Mouse (Mus musculus): ENCODE measurements around the gene Ntn4.

Ntn4 gene

DNA sequence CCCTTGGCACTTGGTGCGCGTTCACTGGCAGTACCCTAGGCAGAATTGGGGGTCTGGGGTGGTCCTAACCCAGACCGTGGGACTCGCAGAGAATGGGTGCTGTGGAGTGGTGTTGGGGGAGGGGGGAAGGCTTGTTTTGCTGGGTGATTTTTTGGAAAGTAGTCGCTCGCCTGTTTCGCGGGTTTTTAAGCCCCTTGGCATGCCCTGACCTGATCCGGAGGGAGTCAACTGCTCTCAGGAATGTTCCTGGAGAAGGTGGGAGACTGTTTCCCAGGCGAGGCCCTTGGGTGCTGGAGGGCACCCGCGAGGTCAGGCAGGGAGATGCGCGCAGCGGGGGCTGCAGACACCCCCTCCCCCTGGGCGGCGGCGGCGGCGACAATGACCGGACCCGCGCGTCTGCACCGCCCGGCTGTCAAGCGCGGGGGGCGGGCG, at the start of gene Ntn4:
Gene Ntn4 (plus strand): TSS at position 161 of the 432 bp plus-strand sequence.
- no peak for DNase-seq

DNA sequence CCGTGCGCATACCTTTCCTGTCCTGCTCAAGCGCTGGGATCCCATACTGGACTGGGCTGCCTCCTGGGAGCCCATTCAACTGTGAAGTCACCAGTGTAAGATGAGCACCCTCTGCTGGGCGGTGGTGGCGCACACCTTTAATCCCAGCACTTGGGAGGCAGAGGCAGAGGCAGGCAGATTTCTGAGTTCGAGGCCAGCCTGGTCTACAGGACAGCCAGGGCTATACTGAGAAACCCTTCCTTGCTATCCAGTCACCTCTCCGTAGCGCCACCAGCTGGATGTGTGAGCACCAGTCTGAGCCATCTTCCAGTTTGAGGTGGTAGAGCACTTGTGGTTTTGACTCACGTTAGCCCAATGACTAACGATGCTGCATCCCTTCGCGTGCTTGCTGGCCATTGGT, 48.0 kb upstream of the Ntn4 start:
- peak; percentile 19 to 29 for DNase-seq

DNA sequence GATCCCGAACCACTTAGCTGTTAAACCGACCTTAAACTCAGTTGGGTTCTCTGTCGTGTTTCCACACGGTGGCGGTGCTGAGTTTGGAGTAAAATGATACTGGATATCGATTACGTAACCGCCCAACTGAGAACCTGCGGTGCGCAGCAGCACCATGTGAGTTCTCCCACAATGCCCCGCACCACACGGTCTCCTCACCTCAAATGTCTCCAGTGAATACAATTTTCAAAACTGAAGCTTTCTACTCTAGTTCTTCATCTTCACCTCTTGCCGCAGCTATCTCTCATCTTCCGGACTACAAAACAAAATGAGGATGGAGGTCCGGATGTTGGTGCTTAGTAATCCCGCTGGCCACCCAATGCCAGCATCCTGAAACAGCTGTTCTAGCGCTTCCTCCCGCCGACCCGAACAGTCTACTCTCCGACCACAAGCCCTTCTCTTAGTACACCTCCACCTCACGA, 46.4 kb upstream of the Ntn4 start:
- peak; percentile 91 to 93 for DNase-seq

DNA sequence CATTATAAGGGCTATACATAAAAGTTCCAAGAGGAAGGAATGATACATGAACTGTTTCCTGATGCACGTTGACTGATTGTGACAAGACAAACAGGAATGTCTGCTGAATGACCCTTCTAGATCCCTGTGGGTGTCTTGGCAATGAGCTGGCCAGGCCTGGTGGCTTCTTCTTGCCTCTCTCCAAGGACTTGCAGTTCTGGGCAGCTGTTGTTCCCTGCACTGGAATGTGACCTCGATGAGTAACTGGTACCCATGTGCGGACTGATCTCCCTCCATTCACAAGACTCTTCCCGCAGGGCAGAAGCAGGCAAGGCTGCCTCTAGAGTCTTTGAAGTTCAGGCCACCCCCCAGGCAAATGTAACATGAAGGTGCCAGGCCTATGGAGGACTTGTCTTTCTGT, 44.6 kb upstream of the Ntn4 start:
- DNase-seq: no peak

DNA sequence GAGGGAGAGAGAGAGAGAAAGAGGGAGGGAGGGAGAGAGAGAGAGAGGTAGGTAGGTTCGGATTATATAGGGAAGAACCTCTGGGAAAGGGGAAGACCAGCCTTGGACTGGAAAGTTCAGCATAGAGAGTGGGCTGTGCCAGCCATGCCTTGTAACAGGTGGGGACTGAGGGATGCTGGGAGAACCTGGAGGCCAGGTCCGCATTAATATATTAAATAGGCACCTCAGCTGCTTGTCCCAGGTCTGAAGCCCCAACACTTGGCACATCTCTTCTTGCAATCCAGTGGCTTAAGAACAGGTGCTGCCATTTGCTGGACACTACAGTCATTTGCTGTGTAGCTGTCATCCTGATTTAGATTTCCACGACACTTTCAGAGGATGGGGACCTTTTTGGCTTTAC, 43.8 kb upstream of the Ntn4 start:
- DNase-seq: no peak

DNA sequence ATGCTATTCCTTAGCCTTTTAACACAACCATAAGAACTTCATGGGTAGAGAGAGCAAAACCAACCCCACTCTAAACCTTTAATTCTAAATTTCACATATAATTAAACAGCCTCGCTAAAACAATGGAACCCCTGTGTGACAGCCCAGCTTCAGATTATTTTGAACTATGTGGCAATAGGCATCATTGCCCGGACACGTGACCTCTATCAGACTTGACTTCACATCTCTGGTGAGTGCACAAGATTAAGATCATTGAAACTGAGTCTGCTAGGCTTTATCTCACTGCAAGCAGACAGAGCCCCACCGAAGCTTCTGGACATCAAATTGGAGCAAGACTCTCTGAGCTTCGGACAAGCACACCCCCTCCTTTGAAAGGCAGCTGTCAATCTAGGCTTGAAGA, 38.2 kb upstream of the Ntn4 start:
- no peak for DNase-seq

DNA sequence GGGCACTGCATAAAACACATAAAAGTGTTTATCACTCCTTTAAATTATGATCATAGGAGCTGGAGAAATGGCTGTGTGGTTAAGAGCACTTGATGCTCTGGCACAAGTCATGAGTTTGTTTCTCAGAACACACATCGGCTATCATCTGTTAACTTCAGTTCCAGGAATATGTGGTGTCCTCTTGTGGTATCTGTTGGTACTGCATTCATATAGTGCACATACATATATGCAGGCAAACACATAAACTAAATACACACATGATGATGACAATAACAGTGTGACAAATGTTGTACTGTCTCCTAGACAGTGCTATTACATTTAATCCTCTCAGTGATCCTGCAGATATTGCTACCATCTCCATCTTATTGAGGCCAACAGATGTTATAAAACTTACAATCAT, 37.2 kb upstream of the Ntn4 start:
- no peak for DNase-seq

DNA sequence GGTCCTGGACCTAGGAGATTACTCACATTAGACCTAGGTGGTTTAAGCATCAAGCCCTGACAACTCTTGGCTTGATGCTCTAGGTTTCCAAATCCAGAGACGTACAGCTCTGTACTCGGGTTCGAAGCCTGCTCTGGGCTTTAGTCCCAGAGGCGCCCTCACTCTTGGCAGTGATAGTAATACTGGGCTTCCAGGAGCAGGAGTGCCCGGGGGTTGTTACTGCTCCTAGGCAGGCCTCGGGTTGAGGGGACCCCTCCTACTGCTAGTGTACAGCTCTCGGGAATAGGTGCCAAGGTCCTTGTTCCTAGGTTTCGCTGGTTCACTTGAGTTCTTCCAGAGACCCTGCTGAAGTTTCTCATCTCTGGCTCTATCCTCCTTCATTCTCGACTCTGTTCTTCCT, 34.2 kb upstream of the Ntn4 start:
- DNase-seq: no peak

DNA sequence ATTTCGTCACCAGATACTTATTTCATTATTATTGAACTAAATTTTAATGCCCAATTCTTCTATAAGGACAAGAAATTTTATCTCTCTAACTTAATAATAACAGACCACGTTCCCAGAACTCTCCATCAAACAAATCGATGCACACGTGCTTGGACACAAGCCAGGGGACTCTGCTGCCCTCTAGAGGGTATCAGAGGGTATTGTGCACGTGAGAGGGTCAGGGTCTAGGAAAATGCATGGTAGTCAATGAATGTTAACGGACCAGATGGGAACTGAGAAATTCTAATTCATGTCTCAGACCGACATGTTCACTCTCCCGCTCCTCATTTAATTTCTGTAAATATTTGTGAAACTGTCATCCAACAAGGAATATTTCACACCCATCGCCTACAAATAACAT, 32.4 kb upstream of the Ntn4 start:
- DNase-seq: no peak

DNA sequence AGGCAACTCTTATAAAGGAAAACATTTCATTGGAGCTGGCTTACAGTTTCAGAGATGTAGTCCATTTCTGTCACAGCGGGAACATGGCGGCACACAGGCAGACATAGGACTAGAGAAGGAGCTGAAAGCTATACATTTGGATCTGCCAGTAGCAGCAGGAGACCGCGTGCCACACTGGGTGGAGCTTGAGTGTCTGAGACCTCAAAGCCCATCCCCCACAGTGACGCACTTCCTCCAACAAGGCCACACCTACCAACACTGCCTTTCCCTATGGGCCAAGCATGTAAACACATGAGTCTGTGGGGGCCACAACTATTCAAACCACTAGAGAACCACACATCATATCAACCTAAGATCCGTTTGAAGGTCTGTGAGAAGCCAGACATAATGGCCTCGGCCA, 31.2 kb upstream of the Ntn4 start:
- no peak for DNase-seq

DNA sequence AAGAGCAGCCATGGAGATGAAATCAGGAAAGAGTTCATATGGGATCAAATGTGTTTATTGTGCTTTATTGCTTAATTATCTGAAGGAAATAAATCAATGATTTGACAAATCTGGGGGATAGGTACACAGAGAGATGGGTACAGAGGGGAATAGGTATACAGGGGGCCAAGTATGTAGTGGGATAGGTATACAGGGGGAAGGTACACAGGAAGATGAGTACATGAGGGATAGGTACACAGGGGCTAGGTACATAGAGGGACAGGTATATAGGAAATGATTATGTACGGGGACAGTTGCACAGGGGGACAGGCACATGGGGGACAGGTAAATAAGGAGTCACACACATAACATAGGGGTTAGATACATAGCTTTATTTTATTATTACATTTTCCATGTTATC, 29.6 kb upstream of the Ntn4 start:
- DNase-seq: no peak

DNA sequence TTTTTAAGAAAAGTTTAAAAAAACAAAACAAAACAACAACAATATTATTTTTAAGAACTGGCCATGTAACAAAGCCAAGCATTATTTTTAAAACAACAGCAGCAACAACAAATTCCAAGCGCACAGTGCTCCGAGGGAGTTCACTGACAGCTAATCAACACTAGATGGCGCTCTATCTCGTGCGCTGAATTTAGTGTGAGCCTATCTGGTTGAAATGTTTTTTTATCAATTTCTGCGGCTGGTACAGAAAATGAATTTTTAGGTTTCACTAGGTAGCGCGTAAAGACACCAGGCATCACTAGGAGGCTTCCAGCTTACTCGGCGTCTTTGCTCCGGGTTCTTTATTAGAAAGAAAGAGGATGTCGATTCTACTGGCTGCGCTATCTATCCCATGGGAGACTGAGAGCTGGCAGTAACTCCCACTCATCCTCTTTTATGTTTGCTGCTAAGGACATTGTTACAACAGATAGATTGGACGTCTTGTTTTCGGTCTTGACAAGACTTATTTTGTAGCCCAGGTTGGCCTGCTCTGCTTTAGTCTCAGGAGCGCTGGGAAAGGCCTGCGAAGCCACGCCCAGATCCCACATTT, 29.0 kb upstream of the Ntn4 start:
- DNase-seq: peak; percentile 59 to 69

DNA sequence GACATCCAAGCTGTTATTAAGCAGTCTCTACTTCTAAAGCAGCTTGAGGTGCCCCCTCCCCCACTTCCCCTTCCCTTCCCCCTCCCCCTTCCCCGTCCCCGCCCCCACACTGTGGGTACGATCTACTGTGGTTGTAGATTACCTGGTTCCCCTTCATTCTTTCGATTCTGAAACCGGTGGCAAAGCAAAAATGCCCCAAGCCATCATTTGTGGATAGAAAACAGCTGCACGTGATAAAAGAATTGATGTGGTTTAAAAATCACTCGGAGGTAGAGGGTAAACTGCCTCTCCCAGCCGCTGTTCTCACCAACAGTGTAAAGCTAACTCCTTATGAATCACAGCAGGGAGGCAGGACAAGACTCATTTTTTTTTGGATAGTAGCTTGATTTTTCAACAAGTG, 25.6 kb upstream of the Ntn4 start:
- no peak for DNase-seq

DNA sequence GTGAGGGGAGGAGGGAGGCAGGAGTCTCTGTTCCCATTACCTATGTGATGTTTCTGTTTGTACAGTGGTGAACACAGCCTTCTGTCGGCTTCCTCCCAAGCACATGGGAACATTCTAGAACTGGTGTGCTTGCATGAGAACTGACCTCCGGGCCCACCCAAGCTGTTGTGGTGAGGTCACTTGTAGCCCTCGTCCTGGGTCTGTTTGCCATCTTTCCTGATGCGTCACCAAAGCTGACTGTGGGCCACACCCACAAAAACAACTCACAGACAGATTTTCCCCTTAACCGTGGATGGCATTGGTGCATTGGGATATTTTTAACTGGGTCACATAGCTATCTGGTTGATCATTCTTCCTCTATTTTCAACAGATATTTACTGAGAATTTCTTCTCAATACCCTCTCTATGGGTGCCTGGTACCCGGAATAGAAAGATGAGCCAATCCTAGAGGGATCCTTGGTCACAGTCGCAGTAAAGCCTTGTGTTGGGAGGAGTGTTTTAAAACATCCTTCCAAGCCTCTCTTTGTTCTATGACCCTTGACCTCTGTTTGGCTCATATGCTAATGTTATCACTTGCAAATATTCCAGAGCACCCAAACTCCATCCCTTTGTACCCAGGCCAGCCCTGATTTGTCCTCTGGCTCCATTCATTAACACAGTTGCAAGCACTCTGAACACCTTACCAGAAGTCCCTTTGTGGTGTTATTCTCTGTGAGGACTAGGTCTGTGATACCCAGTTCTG, 19.9 kb upstream of the Ntn4 start:
- no peak for DNase-seq

DNA sequence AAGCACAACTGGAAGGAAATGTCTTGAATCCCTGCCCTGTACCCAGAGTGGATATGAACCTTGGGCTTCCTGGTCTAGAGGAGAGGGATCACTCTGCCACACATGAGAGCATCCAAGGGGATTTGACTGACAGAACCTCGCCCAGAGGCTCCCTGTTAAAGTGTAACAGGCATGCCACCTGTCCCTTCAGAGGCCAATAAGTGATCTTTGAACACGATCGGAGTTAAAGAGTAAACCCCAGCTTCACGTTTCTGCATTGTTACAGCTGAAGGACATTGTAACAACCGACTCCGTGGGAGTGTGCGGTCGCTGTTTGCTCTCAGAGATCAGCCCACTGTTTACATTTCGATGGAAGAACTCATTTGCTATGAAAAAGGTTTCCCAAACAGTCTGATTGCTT, 16.8 kb upstream of the Ntn4 start:
- no peak for DNase-seq

DNA sequence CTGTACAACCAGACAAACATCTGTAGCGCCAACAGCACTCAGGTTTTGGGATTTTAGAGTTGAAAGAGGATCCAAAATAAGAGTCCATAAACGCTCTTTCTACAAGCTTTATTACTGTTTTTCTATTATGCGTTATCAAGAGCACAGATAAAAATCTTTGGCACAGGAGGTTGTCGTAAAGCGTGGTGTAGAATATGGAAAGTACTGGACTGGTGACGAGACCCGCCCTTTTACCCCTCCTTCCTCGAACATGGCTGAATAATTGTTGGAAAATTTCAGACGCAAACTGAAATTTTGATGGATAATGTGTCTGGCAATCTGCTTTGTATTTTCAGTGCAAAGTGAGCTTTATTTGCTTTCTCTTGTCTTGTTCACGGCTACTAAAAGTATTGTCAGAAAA, 16.3 kb upstream of the Ntn4 start:
- DNase-seq: no peak

DNA sequence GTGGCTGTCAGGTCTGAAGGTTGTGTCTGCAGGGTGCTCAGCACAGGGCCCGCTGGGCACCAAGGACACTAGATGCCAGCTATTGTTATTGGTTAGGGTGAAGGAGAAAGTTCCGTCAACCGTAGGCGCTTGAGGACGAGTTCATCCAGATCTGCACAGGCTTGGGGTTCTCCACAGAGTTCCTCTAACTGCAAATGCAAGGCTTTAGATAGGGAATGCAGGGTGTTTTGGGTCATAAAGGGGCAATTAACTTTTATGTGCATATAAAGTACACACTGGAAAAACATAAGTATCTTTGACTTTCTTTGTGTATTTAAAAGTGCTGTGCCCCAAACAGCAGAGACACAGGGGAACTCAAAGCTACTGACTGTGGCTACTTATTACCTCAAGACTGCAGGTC, 10.2 kb upstream of the Ntn4 start:
- DNase-seq: no peak

DNA sequence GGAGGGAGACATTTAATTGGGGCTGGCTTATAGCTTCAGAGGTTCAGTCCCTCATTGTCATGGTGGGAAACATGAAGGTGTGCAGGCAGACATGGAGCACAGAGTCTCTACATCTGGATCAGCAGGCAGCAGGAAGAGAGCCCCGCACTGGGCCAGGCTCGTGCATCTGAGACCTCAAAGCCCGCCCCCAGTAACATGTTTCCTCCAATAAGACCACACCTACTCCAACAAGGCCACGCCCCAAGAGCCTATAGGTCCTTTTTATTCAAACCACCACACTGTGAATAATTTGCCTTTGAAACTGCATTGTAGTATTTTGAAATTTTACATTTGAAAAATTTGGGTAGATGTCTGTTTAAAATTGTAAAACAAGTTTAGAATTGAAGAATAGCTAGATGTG, 8.4 kb upstream of the Ntn4 start:
- no peak for DNase-seq

DNA sequence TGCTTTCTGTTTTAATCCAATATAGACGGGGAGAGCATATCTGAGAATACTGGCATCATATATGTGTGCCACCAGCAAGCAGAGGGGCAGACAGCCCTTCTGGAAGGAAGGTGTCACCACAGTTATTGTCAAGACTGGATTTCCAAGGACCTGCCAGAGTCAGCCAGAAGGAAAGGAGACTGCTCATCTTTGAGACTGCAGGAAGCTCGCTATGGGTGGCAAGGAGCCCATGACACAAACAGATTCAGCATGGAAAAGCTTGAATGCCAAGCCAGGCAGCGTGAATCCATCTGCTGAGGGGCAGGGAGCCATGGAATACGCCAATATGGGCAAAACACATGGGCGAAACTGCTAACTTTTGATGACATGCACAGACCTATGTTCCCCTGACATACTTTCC, 6.9 kb upstream of the Ntn4 start:
- DNase-seq: peak; percentile 87 to 94

DNA sequence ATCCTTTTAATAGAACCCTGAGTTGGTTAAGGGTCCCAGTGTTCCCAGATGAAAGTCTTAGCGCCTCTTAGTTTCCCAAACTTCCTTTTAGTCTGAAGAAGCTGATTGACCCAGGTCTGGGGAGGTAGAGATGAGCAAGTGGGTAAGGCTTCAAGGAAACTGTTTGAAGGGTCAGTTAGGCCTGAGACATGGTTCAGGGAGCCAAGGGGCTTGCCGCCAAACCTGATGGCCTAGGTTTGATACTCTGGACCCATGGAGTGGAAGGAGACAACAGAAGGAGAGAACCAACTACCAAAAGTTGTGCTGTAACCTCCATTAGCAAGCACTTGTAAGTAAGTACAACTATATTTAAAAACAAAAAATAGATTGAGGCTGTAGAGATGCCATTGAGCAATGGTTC, 6.5 kb upstream of the Ntn4 start:
- no peak for DNase-seq

DNA sequence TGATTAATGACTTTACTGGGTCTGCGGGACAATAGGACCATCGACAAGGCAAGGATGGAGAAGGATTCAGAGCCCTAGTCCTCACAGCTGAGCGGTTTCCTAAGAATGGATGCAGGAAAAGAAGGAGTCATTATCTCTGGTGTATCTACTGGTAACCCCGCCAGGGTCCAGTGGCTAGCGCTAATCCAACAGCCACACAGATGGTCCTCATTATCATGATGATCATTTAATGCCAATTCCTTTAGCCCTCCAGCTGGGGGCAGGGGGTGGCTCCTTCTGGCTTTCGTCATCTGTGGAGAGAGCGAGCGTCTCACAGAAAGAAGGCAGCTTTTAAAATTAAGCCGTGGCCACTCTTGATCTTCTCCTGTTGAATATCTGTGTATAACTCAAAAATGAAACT, 4.5 kb upstream of the Ntn4 start:
- peak in 1 of 2 experiments; percentile 44 for DNase-seq

DNA sequence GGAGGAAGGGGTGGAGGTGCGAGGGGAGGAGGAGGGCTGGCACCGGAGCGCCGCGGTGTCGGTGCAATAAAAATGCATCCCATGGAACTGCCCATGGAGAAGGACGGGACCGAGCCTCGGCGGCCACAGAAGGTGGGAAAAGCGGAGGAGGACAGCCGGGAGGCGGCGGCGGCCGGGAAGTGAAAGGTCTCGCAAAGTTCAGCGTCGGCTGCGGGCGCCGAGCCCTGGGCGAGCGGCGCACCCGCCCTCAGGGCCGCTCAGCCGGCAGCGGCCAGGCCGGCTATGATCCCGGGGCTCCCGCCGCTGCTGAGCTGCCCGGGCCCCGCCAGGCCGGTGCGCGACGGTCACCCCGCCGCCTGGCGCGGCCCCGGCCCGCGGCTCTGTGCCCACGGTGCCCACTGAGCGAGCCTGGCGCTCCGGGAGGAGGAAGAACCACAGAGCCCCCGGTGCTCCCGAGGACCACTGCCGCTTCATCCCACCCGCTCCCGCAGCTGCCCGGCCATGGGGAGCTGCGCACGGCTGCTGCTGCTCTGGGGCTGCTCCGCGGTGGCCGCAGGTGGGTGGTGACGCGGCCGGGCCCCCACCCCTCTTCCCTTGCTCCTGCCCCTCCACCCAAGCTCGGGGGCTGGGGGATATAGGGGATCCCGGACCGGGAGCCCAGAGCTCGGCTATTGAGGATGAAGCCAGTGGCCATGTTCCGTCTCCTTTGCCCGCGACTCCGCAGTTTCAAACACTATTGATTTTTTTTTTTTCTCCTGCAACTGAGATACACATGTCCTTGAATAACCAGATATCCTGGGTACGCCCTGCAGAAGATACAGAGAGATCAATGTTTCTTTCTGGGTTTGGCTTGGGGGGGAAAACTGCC, 706 bp downstream of the Ntn4 start:
- peak; percentile 68 to 80 for DNase-seq

DNA sequence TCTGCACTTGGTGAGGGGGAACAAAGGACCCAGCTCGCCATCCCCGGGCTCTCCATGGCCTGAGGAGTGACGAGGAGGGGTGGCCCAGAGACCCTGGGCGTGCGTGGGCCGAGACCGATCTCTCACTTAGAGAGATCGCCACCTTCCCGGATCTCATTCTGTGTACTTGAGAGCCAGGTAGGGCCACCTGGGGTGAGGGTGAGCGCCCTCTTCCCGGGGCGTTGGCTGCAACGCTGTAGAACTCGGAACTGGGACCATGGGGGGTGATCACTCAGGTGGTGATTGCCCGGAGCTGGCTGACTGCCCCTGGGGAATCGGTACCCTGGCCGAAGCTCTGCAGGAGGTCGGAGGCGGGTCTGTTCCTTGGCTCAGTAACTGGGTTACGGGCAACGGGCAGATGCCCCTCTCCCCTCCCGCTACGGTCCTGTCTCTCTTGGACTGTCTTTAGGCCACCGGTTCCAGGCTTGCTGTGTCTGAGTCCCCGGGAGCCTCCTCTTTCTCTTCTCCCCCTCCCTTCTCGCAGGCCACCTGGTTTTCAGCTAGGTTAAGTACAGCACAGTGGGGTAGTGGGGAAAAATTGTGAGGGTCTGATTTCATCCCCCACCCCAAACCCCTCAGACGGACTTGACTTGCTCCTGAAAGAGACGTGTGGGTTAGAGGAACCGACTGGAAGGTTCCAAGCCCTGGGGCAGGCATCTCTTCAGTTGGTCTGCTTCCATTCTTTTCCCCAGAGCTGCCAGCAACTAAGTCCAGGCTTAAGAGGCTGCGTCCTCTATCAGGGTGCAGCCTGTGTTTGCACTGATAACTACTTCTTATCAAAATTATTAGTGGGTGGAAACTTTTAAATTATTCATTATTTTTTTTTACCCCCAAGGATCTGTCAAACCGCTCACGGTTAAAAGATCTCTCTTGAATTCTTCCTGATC, 1.6 kb downstream of the Ntn4 start:
- peak; percentile 87 to 88 for DNase-seq

Data from cerebellum, adult 18-20 months (tissue).